ENCODE assay signal across 10 mouse cellular contexts in the genomic region with DNA sequence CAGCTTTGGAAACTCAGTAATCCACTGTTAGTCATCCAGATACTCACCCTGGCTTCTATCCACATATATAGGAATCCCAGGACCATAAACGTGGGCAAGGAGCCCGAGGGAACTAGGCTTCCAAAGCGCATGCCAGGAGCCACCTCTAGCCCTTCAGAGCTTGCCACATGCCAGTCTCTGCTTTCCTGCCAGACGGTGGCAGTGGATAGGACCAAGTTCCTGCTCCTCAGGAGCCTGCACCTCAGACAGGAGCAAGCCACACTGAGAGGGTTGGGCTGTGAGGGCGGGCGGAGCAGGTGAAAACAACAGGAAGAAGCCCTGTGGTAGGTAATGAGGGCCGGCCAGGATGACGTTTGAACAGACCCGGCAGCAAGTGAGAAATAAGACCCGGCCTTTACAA. TPM values are rescaled to one million over a fixed set of nuclear protein-coding genes. Genes with fewer than 3 reads are reported as not detected.
DNase-seq lines count a peak whose midpoint lies in the region; ATAC-seq and TF ChIP-seq lines count a peak whose summit lies in the region.
"Had no signal": no experiment of that assay in that cellular context is flagged by ENCODE, and none has a peak within 500 bp of the region (broad histone marks: within the 10 kb centered on the region; RNA-seq: fewer than 3 reads in every experiment).

No protein-coding gene starts in this region.

- ATAC-seq in kidney, postnatal 0 days (replicated peaks; ENCODE audit: low FRiP score, low read depth) = no peak
- ATAC-seq in kidney, embryonic 14.5 days (ENCODE audit: low FRiP score, low TSS enrichment) = no peak

- H3K27me3 ChIP-seq in kidney, postnatal 0 days (ENCODE audit: insufficient read depth, low read length) = no peaks in the 10 kb centered on the region
- H3K27me3 ChIP-seq in kidney, embryonic 14.5 days (ENCODE audit: control insufficient read depth, insufficient read depth, low read length) = no peaks in the 10 kb centered on the region

- H3K9ac ChIP-seq in kidney, postnatal 0 days (ENCODE audit: low read depth, low read length) = no peak overlapping the region
- H3K9ac ChIP-seq in kidney, embryonic 14.5 days (ENCODE audit: low read depth, low read length) = no peak overlapping the region

- DNase-seq in kidney, postnatal 0 days (ENCODE audit: low spot score) = no peak
- peak; percentile 89 for DNase-seq in brain, adult 2 months (ENCODE audit: low read depth, low spot score)
- peak; percentile 47 for DNase-seq in fat pad, adult 2 months (ENCODE audit: extremely low read depth, low read depth, low spot score)
- peak; percentile 30 to 36 for DNase-seq in natural killer cell, adult 2 months (ENCODE audit: low spot score in 2 of 2)
- DNase-seq in adrenal gland, adult 18-20 months (ENCODE audit: low spot score in 2 of 2) = no peak
- DNase-seq in left cerebral cortex, adult 8-10 months (ENCODE audit: low spot score in 2 of 2) = no peak
- no peak for DNase-seq in left cerebral cortex, adult 11 months (ENCODE audit: low spot score)

- H3K9me3 ChIP-seq in kidney, postnatal 0 days (replicated peaks; ENCODE audit: low read length) = no peaks in the 10 kb centered on the region
- H3K9me3 ChIP-seq in kidney, embryonic 14.5 days (ENCODE audit: control insufficient read depth, low read length) = no peaks in the 10 kb centered on the region
- H3K9me3 ChIP-seq: G1E had no signal

- no peak overlapping the region; the same call in 1 of the 2 replicates for H3K4me2 ChIP-seq in kidney, postnatal 0 days (ENCODE audit: low read length)
- no peak overlapping the region for H3K4me2 ChIP-seq in kidney, embryonic 14.5 days (replicated peaks; ENCODE audit: low read depth, low read length)

- no peak overlapping the region for H3K27ac ChIP-seq in kidney, postnatal 0 days
- no peak overlapping the region for H3K27ac ChIP-seq in kidney, embryonic 14.5 days (ENCODE audit: low read depth, low read length)
- H3K27ac ChIP-seq: layer of hippocampus, adult 2 months had no signal

- peak; percentile 24; the same call in 1 of the 2 replicates for TF ChIP-seq CTCF in kidney, postnatal 0 days (IDR thresholded peaks at IDR 0.05; ENCODE audit: low read depth)

- H3K36me3 ChIP-seq in kidney, postnatal 0 days (ENCODE audit: insufficient read depth, low read length) = peaks cover 7% of the 10 kb centered on the region; the same call in 1 of the 2 replicates
- peaks cover 46% of the 10 kb centered on the region for H3K36me3 ChIP-seq in kidney, embryonic 14.5 days (ENCODE audit: control insufficient read depth, insufficient read depth, low read length)

- 29% methylated on average over 10 of the region's 10 CpGs for WGBS in kidney, postnatal 0 days
- WGBS in kidney, embryonic 14.5 days = 19% methylated on average over 10 of the region's 10 CpGs

- peaks cover 12% of the 10 kb centered on the region; the same call in 1 of the 2 replicates for H3K4me1 ChIP-seq in kidney, postnatal 0 days (replicated peaks; ENCODE audit: insufficient read depth, low read length)
- peaks cover 31% of the 10 kb centered on the region for H3K4me1 ChIP-seq in kidney, embryonic 14.5 days (ENCODE audit: control insufficient read depth, insufficient read depth, low read length)

- H3K4me3 ChIP-seq in kidney, postnatal 0 days (replicated peaks; ENCODE audit: low read depth, low read length) = no peak overlapping the region
- no peak overlapping the region for H3K4me3 ChIP-seq in kidney, embryonic 14.5 days (ENCODE audit: low read length)
- H3K4me3 ChIP-seq: layer of hippocampus, adult 2 months had no signal

RNA-seq across cellular contexts. Expression of a gene that starts 2.9 kb away (rescaled TPM):
- 34.5 and 35.1 TPM in 2 replicates for polyA plus RNA-seq in kidney, postnatal 0 days (2015; fragmentation: Nextera tagmentation; extraction: Ambion mirVana)
- polyA plus RNA-seq in kidney, embryonic 14.5 days (2014; fragmentation: Nextera tagmentation; extraction: Ambion mirVana) = 29.2 and 35.8 TPM in 2 replicates
- total RNA-seq in adrenal gland, adult 18-20 months (2021) = 10 to 100 TPM; 18.2 to 19.9 TPM
- total RNA-seq in left cerebral cortex, adult 8-10 months (2022) = 10 to 100 TPM; 17.5 to 27.0 (median 24.0) TPM

RNA-seq across cellular contexts. Expression of a gene that starts 10.2 kb away (rescaled TPM):
- 23.6 and 23.7 TPM in 2 replicates for polyA plus RNA-seq in kidney, postnatal 0 days (2015; fragmentation: Nextera tagmentation; extraction: Ambion mirVana)
- polyA plus RNA-seq in kidney, embryonic 14.5 days (2014; fragmentation: Nextera tagmentation; extraction: Ambion mirVana) = 18.2 and 30.1 TPM in 2 replicates
- total RNA-seq in adrenal gland, adult 18-20 months (2021) = 10 to 100 TPM; 12.4 to 13.2 TPM
- 10 to 100 TPM; 15.4 to 17.4 (median 15.8) TPM for total RNA-seq in left cerebral cortex, adult 8-10 months (2022)

RNA-seq across cellular contexts. Expression of a gene that starts 22.7 kb away (rescaled TPM):
- 10.7 and 11.2 TPM in 2 replicates for polyA plus RNA-seq in kidney, postnatal 0 days (2015; fragmentation: Nextera tagmentation; extraction: Ambion mirVana)
- 4.4 and 7.4 TPM in 2 replicates for polyA plus RNA-seq in kidney, embryonic 14.5 days (2014; fragmentation: Nextera tagmentation; extraction: Ambion mirVana)
- 10 to 100 TPM; 18.3 to 28.2 TPM for total RNA-seq in adrenal gland, adult 18-20 months (2021)
- total RNA-seq in left cerebral cortex, adult 8-10 months (2022) = 10 to 100 TPM; 15.8 to 21.0 (median 19.3) TPM

RNA-seq across cellular contexts. Expression of a gene that starts 41.6 kb away (rescaled TPM):
- 14.4 and 16.3 TPM in 2 replicates for polyA plus RNA-seq in kidney, postnatal 0 days (2015; fragmentation: Nextera tagmentation; extraction: Ambion mirVana)
- 19.0 and 24.4 TPM in 2 replicates for polyA plus RNA-seq in kidney, embryonic 14.5 days (2014; fragmentation: Nextera tagmentation; extraction: Ambion mirVana)
- total RNA-seq in adrenal gland, adult 18-20 months (2021) = 1 to 10 TPM; 8.3 to 8.9 TPM
- total RNA-seq in left cerebral cortex, adult 8-10 months (2022) = 10 to 100 TPM; 11.7 to 17.5 (median 14.0) TPM

RNA-seq across cellular contexts. Expression of a gene that starts 52.4 kb away (rescaled TPM):
- polyA plus RNA-seq in kidney, postnatal 0 days (2015; fragmentation: Nextera tagmentation; extraction: Ambion mirVana) = 48.4 and 56.1 TPM in 2 replicates
- polyA plus RNA-seq in kidney, embryonic 14.5 days (2014; fragmentation: Nextera tagmentation; extraction: Ambion mirVana) = 55.0 and 74.5 TPM in 2 replicates
- 10 to 100 TPM; 78.1 to 88.9 TPM for total RNA-seq in adrenal gland, adult 18-20 months (2021)
- total RNA-seq in left cerebral cortex, adult 8-10 months (2022) = 10 to 100 TPM; 51.5 to 75.7 (median 62.5) TPM

Comparison
In these comparisons a context has a peak if more than half of its experiments do, and no peak if none do; other contexts are left out.
1. DNase-seq: peak in brain, adult 2 months (single experiment), fat pad, adult 2 months (single experiment) and natural killer cell, adult 2 months (2 of 2); none in kidney, postnatal 0 days (single experiment), adrenal gland, adult 18-20 months (0 of 2), left cerebral cortex, adult 8-10 months (0 of 2) and left cerebral cortex, adult 11 months (single experiment).